Mouse (Mus musculus) left cerebral cortex, postnatal 25 days (tissue): ENCODE results near the gene Mtfp1. TPM values are rescaled to one million over a fixed set of nuclear protein-coding genes. Genes with fewer than 3 reads are reported as not detected.
"Not testable (repeated sequence)": the region's sequence is repeated elsewhere in the genome, so short reads cannot be mapped to it uniquely, and the experiment has no call there.

Experiments
- DNase-seq, 2 experiments: peaks; one replicate each; pipeline ENCODE4 v3.0.0; 2022; ENCODE audit warnings: low spot score in 2 of 2, mixed read lengths in 1 of 2
- intact Hi-C: fragments of 180-260 bp; cut with DNase I; formaldehyde crosslinking; loops from one replicate; pipeline ENCODE4 v1.15.1; 2025
- total RNA-seq, 2 experiments: library from RNA; stranded (reverse); gene quantifications; 2 replicates each; pipeline ENCODE4 v1.2.3; 2021

Mtfp1 gene
- 100 to 1,000 TPM in 1 of 2 experiments, 10 to 100 TPM in 1; 92.3 to 104 TPM for total RNA-seq

DNA sequence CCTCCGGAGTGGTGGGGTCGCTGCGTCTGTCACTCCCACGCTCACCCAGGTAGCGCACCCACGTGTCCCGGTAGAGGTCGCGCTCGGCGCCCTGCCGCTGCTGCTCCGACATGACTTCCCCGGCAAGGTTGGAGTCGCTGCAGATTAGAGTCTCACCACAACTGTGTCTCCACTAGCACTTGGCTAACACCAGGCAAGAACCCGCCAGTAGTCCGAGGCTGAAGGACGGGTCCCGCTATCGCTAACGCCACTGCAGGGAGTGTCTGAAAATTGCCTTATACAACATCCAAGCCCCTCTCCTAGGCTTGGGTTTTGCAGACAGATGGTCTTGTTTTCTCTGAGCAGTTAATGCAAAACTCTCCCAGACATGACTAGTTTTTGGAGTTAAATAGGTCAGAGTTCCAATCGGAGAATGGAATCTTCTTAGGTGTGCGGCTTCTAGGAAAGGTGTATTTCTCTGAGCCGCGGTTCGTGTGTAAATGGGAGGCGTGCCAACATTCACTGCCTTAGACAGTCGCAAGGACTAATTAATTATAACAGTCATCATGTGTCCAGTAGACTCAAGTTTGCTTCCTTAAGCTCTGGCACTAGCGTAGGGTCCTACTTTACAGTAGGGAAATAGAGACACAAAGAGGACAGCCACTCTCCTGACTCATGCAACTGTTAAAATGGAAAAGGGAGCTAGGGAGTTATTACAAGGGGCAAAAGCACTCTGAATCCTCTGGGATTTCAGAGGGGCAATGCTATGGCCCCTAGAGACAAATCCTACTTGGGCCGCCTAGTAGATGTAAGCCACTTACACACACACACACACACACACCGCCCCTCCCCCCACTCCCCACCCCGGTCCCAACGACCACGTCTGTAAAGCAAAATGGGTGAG is at the start of gene Mtfp1:
Gene Mtfp1, minus strand, starts transcription at position 275 of the 883 bp plus-strand sequence.
- intact Hi-C loops: loop anchor here (2.0 kb wide), 1 partner anchor 21 kb away; no protein-coding TSS in a partner anchor

DNA sequence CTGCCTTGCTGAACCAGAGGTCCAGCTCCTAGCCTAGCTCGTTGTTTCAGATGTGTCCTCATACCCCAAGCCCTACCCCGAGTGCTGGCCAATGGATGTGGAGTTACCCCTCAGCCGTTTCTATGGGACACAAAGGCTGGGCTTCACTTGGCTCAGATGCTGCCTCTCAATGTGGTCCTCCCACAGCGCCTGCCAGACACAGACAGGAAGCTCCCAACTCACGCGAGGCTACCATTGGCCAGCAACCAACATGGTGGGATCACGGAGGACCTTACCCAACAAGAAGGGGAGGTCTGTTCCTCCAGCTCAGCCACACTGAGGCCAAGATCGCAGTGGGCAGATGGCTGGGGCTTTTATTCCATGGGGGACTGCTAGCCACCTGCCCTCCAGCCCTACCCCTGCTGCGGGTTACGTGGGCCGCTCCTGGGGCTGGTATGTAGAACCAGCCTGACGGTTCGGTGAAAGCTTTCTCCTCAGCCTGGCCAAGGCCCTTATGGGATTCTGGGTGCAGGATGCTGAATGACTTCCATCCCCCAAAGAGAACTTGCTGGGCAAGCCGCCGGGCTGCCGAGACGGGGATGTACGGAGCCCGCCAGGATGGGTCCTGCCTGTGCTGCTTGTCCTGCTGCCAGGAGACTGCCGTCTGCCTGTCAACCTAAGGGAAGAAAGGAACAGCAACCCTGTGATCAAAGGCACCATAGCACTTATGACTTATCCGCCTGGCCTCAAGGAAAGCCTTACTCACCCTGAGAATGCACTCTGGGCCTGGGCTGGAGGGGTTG is 48.2 kb upstream of the Mtfp1 start:
- no peak for DNase-seq
- intact Hi-C loops: no loop called here

More for the DNA sequence above, at the start of gene Mtfp1:
- DNase-seq: peak; percentile 63 to 74

DNA sequence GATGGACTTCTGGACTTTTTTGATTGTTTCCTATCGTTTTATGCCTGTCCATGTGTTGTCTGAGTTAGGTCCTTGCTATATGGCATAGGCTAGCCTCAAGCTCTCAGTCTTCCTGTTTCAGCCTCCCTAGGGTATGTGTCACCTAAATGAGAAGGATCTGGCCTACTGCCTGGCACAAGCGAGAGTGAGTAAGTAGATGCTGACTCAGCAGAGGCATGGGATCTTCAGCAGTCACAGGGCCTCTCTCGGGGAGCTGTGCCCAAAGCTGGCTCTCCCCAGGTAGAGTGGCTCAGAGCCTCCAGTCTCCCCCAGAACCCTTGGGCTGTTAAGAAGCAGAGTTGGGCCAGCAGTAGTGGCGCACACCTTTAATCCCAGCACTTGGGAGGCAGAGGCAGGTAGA is 47.1 kb upstream of the Mtfp1 start:
- DNase-seq: no peak
- intact Hi-C loops: no loop called here

DNA sequence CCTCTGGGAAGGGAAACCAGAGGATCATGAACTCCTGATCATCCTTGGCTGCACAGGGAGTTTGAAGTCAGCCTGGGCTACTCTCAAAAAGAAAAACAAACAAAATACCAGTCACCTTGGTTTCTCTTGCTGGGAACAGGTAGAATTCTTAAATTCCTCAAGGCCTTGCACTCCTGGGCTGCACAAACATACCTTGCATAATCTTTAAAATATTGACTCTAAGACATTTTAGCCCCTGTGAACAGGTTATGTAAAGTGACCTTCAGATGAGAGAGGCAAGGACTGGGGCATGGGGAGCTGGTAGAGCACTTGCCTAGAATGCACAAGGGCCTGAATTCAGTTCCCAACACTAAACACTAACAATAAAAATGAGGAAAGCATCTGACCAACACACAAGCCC is 46.3 kb upstream of the Mtfp1 start:
- DNase-seq: no peak
- intact Hi-C loops: no loop called here

DNA sequence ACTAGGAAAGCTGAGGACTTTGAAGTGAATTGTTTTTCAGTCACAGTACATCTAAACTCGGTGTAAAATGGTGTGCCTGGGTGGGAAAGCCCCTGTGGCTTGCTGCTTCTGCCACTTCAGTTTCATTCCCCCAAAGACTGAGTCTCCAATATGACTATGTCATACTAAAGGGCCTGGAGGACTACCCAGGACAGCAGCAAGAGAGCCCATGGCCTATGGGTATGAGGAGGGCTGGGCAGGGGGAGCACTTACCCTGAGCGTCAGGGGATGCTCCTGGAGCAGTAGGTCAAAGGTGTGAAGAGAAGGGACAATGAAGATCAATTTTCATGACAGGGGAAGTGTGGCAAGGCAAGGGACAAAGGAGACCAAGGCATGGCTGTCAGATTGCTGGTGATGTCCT is 43.7 kb upstream of the Mtfp1 start:
- no peak for DNase-seq
- intact Hi-C loops: no loop called here

DNA sequence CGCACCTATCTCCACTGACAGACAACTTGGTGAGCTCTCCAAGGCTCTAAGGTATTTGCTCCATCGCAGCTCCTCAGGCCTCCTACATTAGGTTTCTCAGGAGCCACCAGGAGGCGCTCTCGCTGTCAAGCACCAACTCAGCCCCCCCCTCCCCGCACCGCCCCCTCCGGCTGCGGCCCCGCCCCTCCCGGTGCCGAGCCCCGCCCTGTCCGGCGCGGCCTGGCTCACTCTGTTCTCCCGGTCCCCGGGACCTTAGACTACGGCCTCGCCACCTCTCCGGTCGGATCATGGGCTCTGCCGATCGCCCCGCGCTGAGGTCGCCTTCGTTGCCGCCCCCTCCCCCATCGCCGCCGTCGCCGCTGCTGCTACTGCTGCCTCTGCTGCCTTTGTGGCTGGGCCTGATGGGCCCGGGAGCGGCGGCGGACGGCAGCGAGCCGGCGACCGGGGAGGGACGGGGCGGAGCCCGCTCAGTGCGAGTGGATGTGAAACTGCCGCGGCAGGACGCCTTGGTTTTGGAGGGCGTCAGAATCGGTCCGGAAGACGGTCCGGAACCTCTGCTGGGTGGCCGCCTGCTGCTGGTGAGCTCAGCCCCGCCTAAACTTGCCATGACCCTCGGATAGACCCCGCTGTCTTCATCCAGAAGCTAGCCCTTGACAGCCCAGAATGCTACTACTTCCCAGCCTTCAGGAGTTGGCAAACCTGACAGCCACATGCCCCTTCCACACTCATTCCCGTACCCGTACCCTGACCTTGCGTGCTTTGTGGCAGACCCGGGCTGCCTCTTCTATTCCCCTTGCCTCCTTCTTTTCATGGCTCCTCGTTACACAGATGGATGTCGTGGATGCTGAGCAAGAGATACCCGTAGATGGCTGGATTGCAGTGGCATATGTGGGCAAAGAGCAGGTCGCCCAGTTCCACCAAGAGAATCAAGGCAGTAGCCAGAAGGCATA is 40.0 kb upstream of the Mtfp1 start, which contains the start of gene Rnf215:
Gene Rnf215, plus strand, starts transcription at position 217 of the 950 bp plus-strand sequence.
- intact Hi-C loops: loop anchor here (1.0 to 5.0 kb wide), 3 partner anchors 26 to 287 kb away; partner anchors contain the start of genes Castor1, Ccdc157 and Sf3a1
- DNase-seq: peak; percentile 88 to 89

DNA sequence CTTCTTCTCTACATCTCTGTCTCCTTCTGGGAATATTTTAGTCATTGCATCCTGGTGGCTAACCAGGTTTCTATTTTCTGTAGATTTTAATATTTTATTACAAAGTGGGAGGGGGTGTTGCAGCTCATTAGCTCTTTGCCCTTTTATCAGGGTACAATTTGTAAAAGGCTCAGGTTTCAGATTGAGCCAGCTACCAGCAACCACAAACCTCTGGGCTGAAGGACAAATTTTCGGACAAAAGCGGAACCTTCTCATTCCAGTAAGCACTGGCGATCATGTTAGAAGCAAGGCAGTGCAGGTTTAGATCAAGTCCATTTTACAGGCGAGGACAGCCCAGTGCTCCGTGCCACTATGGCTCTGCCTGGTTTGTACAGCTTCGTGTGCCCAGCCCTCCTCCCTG is 39.2 kb upstream of the Mtfp1 start:
- DNase-seq: no peak
- intact Hi-C loops: loop anchor here (2.0 to 5.0 kb wide), 2 partner anchors 26 to 288 kb away; partner anchors contain the start of genes Ccdc157 and Sf3a1

DNA sequence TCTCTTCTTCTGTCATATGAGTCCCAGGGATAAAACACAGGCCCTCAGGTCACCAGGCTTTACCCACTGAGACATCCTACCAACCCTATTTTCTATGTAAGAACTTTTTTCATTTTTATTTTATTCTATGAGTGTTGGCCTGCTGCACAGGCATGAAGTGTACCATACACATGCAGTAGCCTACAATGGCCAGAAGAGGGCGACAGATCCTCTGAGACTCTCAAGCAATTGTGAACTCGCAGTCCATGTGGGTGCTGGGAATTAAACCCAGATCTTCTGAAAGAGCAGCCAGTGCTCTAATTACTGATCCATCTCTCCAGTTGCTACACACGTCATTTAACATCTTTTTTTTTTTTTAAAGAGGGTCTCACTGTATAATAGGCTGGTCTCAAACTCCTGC is 38.2 kb upstream of the Mtfp1 start:
- intact Hi-C loops: loop anchor here (5.0 kb wide), 1 partner anchor 289 kb away; no protein-coding TSS in a partner anchor
- no peak for DNase-seq

DNA sequence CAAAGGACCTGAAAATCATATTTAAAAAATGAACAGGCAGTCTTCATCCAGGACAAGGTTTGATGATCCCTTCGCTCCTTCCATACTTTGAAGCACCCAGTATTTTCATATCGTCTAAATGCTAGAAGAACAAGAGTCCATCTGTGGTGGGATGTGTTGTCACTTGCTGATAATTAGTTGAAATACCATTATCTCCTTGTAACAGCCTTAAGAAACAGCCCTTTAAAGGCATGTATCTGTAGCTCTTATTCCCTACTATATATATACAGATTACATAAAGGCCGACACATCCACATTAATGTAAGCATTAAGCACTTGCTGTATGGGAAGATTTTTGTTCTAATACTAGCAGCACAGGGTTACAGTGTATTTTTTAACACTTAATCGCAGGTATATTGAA is 33.2 kb upstream of the Mtfp1 start:
- intact Hi-C loops, DNase-seq: not testable (repeated sequence)

DNA sequence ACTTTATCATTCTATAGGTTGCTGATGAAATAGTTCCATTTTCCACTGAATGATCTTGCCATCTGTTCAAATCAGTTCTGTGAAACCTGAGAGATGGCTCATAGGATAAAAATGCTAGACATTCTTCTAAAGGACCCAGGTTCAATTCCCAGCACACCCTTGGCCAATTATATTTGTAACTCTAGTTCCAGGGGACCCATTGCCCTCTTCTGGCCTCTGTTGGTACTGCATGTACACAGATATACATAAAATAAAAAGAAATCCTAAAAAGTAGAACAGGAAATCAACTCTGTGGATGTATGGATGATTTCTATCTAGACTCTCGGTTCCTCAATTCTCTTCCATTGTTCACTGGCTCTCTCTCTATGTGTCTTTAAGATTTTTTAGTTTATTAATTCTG is 31.8 kb upstream of the Mtfp1 start:
- intact Hi-C loops: no loop called here
- no peak for DNase-seq

DNA sequence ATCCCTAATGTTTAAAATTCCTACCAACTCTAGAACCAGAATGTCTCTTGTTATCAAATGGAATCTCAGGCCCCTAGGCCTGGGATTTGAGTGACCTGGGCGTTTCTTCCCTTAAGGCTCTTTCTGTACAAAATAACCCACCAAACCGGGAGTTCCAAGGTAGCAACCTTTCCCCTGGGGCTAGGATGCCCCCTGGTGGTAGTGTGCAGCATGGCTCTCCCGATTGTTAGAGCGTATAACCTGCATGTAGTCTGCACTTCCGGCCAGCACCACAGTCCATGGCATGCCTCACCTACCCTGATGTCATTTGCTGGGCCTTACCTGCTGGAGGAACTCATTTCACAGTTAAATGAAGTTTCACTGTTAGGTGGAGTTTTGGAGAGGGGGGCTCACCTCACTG is 28.7 kb upstream of the Mtfp1 start:
- intact Hi-C loops: no loop called here
- DNase-seq: peak in 1 of 2 experiments; percentile 54

DNA sequence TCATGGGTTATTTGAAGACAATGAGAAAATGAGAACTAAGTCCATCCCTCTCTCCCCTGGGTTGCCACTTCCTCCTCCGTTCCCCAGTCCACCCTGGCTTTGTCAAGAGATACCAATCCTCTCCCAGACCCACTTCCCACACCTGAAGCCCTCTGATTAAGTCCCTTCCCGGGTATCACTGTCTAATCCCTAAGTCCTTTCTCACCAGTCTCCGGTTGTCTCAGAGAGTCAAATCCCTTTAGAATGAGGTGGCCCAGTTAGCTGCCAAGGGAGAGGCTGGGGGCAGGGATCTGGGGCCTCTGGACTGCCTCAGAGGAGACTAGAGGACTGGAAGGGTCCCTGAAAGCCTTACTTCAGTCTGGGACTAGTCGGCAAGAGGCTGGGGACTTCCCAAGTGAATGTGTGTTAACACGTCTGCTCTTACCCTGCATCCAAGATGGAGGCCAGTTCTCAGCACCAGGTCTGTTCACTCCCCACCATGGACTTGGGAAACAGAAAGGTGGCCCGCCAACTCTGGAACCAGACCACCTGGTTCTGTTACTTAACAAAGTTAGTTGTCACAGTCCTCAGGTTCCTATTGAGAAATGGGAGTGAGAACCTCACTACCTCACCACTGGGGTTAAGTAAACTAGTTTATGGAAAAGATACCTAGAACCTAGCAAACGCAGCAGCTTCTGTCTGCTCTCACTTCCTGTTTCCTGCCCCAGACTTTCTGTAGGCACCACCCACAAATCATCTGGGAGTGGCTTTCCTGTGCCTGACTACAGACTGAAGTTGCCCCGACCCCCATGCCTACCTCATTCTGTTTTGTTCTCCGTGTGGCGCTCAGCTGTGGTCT is 27.7 kb upstream of the Mtfp1 start, which contains the start of gene Sec14l2:
Gene Sec14l2, minus strand, starts transcription at position 674 of the 838 bp plus-strand sequence.
- intact Hi-C loops: no loop called here
- DNase-seq: no peak

DNA sequence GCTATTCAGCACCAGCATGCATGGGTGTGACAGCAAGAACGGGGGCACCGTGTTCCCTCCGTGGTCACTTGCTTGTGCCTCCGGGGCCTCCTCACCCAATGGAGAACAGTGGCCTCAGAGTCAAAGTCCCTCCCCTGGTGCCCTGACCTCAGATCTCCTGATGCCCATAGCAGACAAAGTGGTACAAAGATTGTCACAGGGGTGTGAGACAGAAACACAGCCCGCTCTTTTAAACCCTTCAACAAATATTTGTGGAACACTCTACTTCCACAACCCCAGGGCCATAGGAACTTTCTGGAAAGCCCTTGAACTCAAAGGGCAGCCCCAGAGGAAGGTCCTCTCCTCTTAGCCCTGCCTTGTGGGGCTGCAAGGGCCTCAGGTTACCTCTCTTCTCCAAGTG is 27.0 kb upstream of the Mtfp1 start:
- intact Hi-C loops: no loop called here
- no peak for DNase-seq

DNA sequence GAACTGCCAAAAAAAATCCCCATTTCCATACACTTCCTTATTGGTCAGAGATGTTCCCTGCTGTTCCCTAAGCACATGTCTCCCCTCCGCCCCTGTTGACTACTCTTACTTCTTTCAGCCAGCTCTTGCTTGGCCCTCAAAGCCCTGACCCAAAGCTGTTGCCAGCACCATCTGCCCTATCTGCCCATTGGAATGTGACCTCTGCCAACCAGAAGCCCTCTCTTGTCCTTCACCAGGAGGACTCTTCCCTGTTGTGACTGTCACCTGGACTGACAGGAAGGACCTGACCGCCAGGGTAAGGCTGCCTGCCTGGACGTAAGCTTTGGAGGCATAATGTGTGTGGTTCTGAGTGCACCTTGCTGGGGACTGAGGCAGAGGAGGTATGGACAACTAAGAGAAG is 26.4 kb upstream of the Mtfp1 start:
- intact Hi-C loops: no loop called here

DNA sequence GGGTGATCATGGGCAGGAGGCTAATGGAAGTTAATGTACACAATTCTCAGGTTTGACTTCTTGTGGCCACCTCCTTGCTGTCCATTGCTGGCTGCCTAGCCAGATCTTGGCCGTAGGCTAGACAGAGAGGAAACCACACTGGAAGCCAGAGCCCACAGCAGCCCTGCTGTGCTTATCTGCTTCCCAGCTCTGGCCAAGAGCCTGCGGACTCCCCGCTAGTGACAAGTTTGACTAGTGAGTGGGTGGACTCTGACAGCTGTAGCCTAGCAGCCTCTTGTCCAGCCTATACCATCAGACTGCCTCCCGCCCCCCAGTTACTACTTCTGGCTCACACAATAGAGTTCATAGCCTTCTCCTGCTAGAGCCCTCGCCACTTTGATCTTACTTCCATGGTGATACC is 24.4 kb upstream of the Mtfp1 start:
- intact Hi-C loops: no loop called here
- DNase-seq: no peak

More for the DNA sequence above, 26.4 kb upstream of the Mtfp1 start:
- DNase-seq: no peak

DNA sequence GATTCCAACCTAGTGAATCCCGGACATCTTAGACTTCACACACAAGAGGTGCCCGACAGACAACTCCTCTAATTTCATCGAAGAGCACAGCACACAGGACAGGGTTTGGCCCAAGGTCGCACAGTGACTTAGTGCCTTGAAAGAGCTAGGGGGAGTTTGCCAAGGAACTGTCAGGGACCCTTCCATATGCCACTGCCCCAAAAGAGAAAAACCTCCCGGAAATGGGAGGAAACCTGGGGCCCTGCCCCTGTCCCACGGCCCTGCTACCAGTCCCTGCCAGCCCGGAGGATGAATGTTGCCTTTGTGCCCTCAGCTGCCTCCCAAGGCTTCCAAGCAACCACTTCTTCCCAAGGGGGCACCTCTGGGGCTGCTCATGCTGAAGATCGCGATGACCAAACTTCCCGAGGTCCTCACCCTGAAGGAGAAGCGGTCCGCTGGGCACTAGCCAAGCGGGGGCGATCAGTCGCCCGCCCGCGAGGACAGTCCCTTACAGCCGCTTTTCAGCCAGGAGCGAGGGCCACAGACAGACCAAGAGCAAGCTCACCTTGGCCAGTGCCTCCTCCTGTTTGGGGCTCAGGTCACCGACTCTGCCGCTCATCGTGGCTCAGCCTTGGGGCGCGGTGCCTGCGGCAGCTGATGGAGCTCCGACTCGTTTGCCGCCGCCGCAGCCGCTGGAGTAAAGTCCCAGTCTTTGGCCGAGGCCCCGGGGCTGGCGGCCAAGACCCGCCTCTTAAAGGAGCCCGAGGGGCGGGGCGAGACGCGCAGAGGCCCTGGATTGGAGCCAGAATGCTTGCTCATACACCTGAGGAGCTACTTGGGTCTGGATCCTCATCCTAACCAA is 23.1 kb upstream of the Mtfp1 start:
- peak; percentile 83 to 85 for DNase-seq
- intact Hi-C loops: no loop called here

DNA sequence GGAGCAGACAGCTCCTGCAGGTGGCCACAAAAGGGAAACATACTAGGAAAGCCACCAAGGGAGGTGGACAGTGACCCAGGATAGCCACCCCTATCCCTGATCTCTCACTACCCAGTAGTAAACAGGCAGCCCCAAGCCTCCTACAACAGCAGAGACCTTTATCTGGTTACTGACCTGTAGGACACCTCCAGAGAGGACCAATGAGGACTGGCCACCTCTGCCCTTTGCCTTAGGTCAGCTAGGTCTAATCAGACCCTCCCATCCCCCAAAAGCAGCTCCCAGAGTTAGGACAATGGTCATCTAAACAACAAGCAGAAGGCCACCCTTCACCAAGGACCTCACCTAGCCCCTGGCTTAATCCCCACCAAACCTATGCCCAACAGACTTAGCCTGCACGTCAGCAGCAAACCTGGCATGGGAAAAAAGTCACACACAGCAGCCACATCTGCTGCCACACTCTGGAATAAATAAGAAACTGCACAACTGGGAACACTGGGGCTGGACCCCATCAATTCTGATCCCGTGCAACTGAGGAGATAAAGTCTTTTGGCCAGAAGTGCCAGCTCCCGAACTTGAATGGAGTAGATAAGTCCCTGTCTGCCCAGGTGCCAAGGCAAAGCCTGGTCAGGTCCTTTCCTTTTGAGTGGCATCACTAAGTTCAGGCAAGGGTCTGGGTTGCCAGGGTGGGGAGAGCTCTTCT is 22.3 kb upstream of the Mtfp1 start:
- DNase-seq: no peak
- intact Hi-C loops: loop anchor here (2.0 kb wide), 1 partner anchor 21 kb away; no protein-coding TSS in a partner anchor
